Mouse (Mus musculus): ENCODE results near the gene Meis2. TPM values are rescaled to one million over a fixed set of nuclear protein-coding genes. Genes with fewer than 3 reads are reported as not detected.

The Meis2 gene
- polyA plus RNA-seq, 1 experiment from 2014 or later = 142 TPM

DNA sequence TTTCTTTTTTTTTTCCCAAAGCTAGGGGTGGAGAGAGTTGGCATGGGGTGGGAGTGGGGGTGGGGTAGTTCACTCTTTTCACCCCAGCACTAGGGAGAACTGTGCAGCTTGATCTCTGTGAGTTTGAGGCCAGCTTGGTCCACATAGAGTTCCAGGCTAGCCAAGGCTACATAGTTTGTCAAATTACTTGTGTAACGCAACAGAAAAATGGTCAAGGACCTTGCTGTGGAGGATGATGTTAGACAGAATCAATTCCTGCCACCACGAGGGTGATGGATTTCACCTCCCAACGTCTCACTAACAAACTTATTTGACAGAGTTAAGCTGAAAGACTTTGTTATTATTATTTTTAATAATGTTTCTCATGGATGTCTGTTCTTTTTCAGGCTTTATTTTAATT is 139.9 kb downstream of the Meis2 start:
- no peak for DNase-seq (ENCODE audit: low spot score)
- H3K27ac ChIP-seq (ENCODE audit: low read depth, low read length) = no peak overlapping the region
- no peaks in the 10 kb centered on the region for H3K36me3 ChIP-seq (ENCODE audit: control insufficient read depth, insufficient read depth, low read length)
- no peaks in the 10 kb centered on the region for H3K4me1 ChIP-seq (replicated peaks; ENCODE audit: control insufficient read depth, insufficient read depth, low read length)
- H3K9me3 ChIP-seq (ENCODE audit: control insufficient read depth, low read length) = no peaks in the 10 kb centered on the region
- no peak overlapping the region for H3K4me3 ChIP-seq (ENCODE audit: low read depth, low read length)
- no peak overlapping the region for H3K9ac ChIP-seq (ENCODE audit: low read depth, low read length)
- H3K27me3 ChIP-seq (ENCODE audit: control insufficient read depth, insufficient read depth, low read length) = no peaks in the 10 kb centered on the region
- no peak overlapping the region for H3K4me2 ChIP-seq (replicated peaks; ENCODE audit: low read depth, low read length)
- whole genome bisulfite sequencing = 78% methylated on average over 3 of the region's 3 CpGs
- ATAC-seq (ENCODE audit: low FRiP score) = no peak

DNA sequence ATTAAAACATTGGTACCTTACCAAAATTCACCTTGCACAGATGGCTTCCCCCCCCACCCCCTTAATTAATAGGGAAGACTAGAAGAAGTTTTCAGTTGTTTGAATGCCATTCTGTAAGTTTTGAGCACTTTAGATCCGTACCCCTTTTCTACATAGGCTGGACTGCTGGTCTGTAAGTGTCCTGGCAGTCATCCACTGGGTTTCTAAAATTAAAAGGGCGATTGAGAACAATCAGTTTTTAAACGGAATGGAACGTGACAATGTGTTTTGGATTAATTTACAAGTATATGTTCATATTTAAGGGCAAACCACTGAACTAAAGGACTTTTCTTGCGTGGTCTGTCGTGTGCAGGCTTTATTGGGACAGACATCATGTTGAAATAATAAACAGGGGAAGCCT is 141.2 kb downstream of the Meis2 start:
- no peak overlapping the region for H3K4me3 ChIP-seq (ENCODE audit: low read depth, low read length)
- 79% methylated on average over 6 of the region's 6 CpGs for WGBS
- H3K27ac ChIP-seq (ENCODE audit: low read depth, low read length) = no peak overlapping the region
- H3K36me3 ChIP-seq (ENCODE audit: control insufficient read depth, insufficient read depth, low read length) = no peaks in the 10 kb centered on the region
- H3K4me1 ChIP-seq (replicated peaks; ENCODE audit: control insufficient read depth, insufficient read depth, low read length) = no peaks in the 10 kb centered on the region
- no peaks in the 10 kb centered on the region for H3K27me3 ChIP-seq (ENCODE audit: control insufficient read depth, insufficient read depth, low read length)
- no peak overlapping the region for H3K4me2 ChIP-seq (replicated peaks; ENCODE audit: low read depth, low read length)
- DNase-seq (ENCODE audit: low spot score) (no peak), ATAC-seq (ENCODE audit: low FRiP score) (no peak)
- H3K9me3 ChIP-seq (ENCODE audit: control insufficient read depth, low read length) = no peaks in the 10 kb centered on the region
- H3K9ac ChIP-seq (ENCODE audit: low read depth, low read length) = no peak overlapping the region

DNA sequence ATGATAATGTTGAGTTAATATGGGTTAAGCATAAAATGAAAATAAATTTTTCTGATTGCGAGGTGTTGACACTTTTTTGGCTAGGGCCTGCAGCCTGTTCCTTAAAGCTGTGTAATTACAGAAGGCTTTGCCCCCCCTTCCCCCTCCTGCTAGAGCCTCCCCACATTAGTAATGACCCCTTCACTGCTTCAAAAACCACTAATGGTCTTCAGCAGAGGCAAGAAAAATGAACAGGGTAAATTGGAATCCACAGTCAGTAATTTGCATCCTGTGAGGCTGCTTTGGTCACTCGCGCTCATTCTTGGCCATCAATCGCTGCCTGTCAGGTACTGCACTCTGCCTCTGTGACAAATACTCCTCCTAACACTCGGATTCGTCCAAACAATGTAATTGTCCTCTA is 142.4 kb downstream of the Meis2 start:
- no peak overlapping the region for H3K9ac ChIP-seq (ENCODE audit: low read depth, low read length)
- H3K9me3 ChIP-seq (ENCODE audit: control insufficient read depth, low read length) = no peaks in the 10 kb centered on the region
- H3K36me3 ChIP-seq (ENCODE audit: control insufficient read depth, insufficient read depth, low read length) = no peaks in the 10 kb centered on the region
- H3K4me3 ChIP-seq (ENCODE audit: low read depth, low read length) = no peak overlapping the region
- DNase-seq (ENCODE audit: low spot score) (peak; percentile 36), ATAC-seq (ENCODE audit: low FRiP score) (peak; percentile 83)
- H3K4me1 ChIP-seq (replicated peaks; ENCODE audit: control insufficient read depth, insufficient read depth, low read length) = no peaks in the 10 kb centered on the region
- H3K27me3 ChIP-seq (ENCODE audit: control insufficient read depth, insufficient read depth, low read length) = no peaks in the 10 kb centered on the region
- WGBS = 32% methylated on average over 6 of the region's 6 CpGs
- no peak overlapping the region for H3K4me2 ChIP-seq (replicated peaks; ENCODE audit: low read depth, low read length)
- H3K27ac ChIP-seq (ENCODE audit: low read depth, low read length) = peak overlapping the region; percentile 65

DNA sequence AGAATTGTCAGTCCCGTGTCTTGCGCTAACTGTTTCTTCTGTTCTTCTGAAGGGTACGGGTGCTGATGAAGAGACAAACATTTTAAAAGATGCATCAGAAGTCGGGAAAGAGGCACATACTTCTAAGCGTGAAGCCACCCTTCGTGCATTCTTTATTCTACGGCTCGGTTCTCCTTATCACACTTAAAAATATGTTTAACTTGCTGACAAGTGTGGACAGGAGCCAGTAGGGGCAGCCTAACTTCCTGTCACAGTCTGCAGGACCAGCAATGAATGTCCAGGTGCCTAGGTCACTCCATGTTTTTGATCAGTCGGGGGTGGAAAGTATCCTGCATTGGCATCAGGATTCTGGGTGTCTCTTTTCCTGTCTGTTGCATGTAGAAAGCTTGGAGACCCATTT is 144.0 kb downstream of the Meis2 start:
- H3K27ac ChIP-seq (ENCODE audit: low read depth, low read length) = peak overlapping the region; percentile 19; the same call in 1 of the 2 replicates
- WGBS = 86% methylated on average over 9 of the region's 9 CpGs

DNA sequence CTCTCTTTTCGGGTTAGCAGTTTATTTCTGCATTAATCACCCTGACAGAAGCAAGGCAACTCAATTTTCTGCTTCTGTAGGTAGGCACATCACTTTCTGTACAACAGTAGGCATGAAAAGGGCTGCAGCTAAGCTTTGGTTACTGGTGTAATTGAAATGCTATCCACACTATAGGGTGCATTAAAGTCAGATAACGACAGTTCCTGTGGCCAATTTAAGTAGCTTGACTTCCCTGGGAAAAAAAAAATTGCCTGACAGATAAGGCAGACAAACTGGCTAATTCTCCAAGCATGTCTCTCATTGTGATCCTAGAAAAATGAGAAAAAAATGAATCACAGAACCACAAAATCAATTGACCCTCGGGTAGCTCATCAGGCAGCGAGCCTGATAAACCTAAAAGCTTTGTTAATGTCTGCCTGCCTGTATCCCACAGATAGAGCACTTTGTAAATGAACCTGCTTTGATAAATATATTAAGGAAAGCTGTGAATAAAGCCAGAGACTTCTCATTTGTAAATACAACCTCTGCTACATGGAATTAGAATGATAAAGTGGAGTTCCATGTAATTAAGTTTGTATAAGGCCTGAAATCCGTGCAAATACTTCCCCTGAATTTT is 145.2 kb downstream of the Meis2 start:
- H3K27ac ChIP-seq (ENCODE audit: low read depth, low read length) = peak overlapping the region; percentile 19; the same call in 1 of the 2 replicates
- WGBS = 46% methylated on average over 5 of the region's 5 CpGs

More for the DNA sequence above, 144.0 kb downstream of the Meis2 start:
- H3K4me2 ChIP-seq (replicated peaks; ENCODE audit: low read depth, low read length) = no peak overlapping the region
- ATAC-seq (ENCODE audit: low FRiP score) (no peak), DNase-seq (ENCODE audit: low spot score) (no peak)
- H3K36me3 ChIP-seq (ENCODE audit: control insufficient read depth, insufficient read depth, low read length) = no peaks in the 10 kb centered on the region
- no peaks in the 10 kb centered on the region for H3K9me3 ChIP-seq (ENCODE audit: control insufficient read depth, low read length)
- H3K4me3 ChIP-seq (ENCODE audit: low read depth, low read length) = no peak overlapping the region
- H3K9ac ChIP-seq (ENCODE audit: low read depth, low read length) = no peak overlapping the region
- no peaks in the 10 kb centered on the region for H3K4me1 ChIP-seq (replicated peaks; ENCODE audit: control insufficient read depth, insufficient read depth, low read length)
- H3K27me3 ChIP-seq (ENCODE audit: control insufficient read depth, insufficient read depth, low read length) = no peaks in the 10 kb centered on the region

DNA sequence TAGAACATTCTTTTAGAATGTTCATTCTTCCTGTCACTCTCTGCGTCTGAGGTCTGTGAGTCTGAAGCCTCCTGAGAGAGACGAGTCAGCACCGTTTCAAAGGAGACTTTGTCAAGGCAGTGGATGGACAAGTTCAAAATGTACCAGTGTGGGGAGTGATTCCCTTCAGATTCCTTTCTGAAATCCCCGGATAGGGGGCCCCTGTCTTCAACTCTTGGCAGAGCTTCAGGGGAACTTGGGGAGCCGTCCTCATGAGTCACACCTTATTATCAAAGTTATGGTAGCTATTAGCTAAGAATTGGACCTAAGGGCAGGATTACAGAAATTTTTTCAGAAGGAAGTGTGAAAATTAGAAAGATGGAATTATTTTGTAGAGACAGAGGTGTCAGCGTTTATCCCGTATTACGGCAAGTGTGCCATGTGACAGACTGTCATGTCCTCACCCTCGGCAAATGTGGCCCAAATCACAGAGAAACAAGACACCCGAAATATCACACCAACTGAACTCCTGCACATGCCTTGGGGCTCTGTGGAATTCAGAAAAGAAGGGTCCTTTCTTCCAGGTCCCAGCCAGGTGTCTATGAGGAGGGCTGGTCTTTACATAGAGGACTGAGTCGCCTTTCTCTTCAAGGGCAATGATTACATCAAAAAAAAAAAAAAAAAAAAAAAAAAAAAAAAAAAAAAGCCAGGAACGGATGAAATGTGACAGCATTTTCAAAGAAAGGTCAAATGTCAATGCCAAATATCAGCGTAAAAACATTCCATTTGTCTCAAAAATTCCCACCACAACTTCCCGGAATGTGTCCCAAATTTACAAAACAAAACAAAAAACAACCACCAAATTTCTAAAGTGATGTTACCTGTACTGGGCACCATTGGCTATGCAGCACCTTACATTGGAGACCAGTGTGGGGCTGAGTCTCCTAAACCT is 146.2 kb downstream of the Meis2 start:
- Histone ChIP-seq H3K4me3 (ENCODE audit: low read depth, low read length) (no peak overlapping the region), H3K27me3 (ENCODE audit: control insufficient read depth, insufficient read depth, low read length) (no peaks in the 10 kb centered on the region), H3K9me3 (ENCODE audit: control insufficient read depth, low read length) (no peaks in the 10 kb centered on the region), H3K4me1 (replicated peaks; ENCODE audit: control insufficient read depth, insufficient read depth, low read length) (peaks cover 4% of the 10 kb centered on the region; the same call in 1 of the 2 replicates), H3K4me2 (replicated peaks; ENCODE audit: low read depth, low read length) (no peak overlapping the region), H3K27ac (ENCODE audit: low read depth, low read length) (0 out of 2 replicates have a peak overlapping the region, but pooled peaks have one; percentile 19), H3K36me3 (ENCODE audit: control insufficient read depth, insufficient read depth, low read length) (no peaks in the 10 kb centered on the region), H3K9ac (ENCODE audit: low read depth, low read length) (no peak overlapping the region)
- DNase-seq (ENCODE audit: low spot score) (no peak), ATAC-seq (ENCODE audit: low FRiP score) (no peak)
- WGBS = 79% methylated on average over 14 of the region's 14 CpGs

More for the DNA sequence above, 145.2 kb downstream of the Meis2 start:
- ATAC-seq (ENCODE audit: low FRiP score) = no peak
- Histone ChIP-seq H3K4me1 (replicated peaks; ENCODE audit: control insufficient read depth, insufficient read depth, low read length) (0 out of 2 replicates have a peak, but pooled peaks cover 4% of the 10 kb centered on the region), H3K4me2 (replicated peaks; ENCODE audit: low read depth, low read length) (no peak overlapping the region), H3K9ac (ENCODE audit: low read depth, low read length) (no peak overlapping the region), H3K4me3 (ENCODE audit: low read depth, low read length) (no peak overlapping the region), H3K27me3 (ENCODE audit: control insufficient read depth, insufficient read depth, low read length) (no peaks in the 10 kb centered on the region), H3K9me3 (ENCODE audit: control insufficient read depth, low read length) (no peaks in the 10 kb centered on the region), H3K36me3 (ENCODE audit: control insufficient read depth, insufficient read depth, low read length) (no peaks in the 10 kb centered on the region)
- DNase-seq (ENCODE audit: low spot score) = no peak

DNA sequence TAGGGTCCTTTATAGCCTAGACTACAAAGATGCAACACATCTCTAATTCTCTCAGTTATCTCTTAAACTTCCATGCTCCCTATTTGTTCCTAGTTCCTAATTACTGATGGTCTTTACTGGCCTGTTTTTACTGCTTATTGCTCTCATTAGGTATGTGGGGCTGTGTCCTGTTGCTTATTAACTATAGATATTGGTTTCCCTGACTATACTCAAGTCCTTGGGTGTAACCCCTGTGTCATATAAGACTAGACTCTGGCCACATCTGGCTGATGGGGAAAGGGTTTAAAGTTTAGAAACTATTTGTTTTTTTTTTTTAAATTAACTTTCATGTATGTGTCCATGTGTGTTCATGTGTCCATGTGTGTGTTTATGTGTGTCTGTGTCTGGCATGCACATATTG is 147.1 kb downstream of the Meis2 start:
- H3K4me3 ChIP-seq (ENCODE audit: low read depth, low read length) = no peak overlapping the region
- no peak overlapping the region for H3K9ac ChIP-seq (ENCODE audit: low read depth, low read length)
- peaks cover 4% of the 10 kb centered on the region; the same call in 1 of the 2 replicates for H3K4me1 ChIP-seq (replicated peaks; ENCODE audit: control insufficient read depth, insufficient read depth, low read length)
- H3K36me3 ChIP-seq (ENCODE audit: control insufficient read depth, insufficient read depth, low read length) = no peaks in the 10 kb centered on the region
- no peak overlapping the region for H3K4me2 ChIP-seq (replicated peaks; ENCODE audit: low read depth, low read length)
- H3K27ac ChIP-seq (ENCODE audit: low read depth, low read length) = no peak overlapping the region
- no peaks in the 10 kb centered on the region for H3K9me3 ChIP-seq (ENCODE audit: control insufficient read depth, low read length)
- H3K27me3 ChIP-seq (ENCODE audit: control insufficient read depth, insufficient read depth, low read length) = no peaks in the 10 kb centered on the region
- DNase-seq (ENCODE audit: low spot score) (no peak), ATAC-seq (ENCODE audit: low FRiP score) (no peak)

DNA sequence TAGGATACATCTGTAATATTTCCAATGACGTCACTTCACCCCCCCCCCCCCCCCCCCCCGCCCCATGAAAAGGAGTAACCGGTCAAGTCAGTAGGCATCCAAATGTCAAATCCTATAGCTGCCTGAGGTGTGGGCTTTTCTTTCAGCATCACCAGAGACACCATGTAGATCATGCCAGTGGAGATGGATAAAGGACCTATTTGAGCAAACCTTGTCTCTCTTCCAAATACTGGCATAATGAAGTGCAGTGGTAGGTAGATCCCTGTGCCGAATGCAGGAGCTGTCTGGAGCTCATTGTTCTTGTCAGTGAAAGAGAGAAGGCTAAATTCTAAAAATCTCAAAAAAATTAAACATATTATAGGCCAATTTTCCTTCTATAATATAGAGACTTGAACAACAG is 151.1 kb downstream of the Meis2 start:
- Histone ChIP-seq H3K4me3 (ENCODE audit: low read depth, low read length) (no peak overlapping the region), H3K27me3 (ENCODE audit: control insufficient read depth, insufficient read depth, low read length) (no peaks in the 10 kb centered on the region), H3K36me3 (ENCODE audit: control insufficient read depth, insufficient read depth, low read length) (no peaks in the 10 kb centered on the region), H3K27ac (ENCODE audit: low read depth, low read length) (no peak overlapping the region), H3K4me2 (replicated peaks; ENCODE audit: low read depth, low read length) (no peak overlapping the region), H3K4me1 (replicated peaks; ENCODE audit: control insufficient read depth, insufficient read depth, low read length) (peaks cover 4% of the 10 kb centered on the region; the same call in 1 of the 2 replicates), H3K9me3 (ENCODE audit: control insufficient read depth, low read length) (no peaks in the 10 kb centered on the region), H3K9ac (ENCODE audit: low read depth, low read length) (no peak overlapping the region)
- DNase-seq (ENCODE audit: low spot score) = no peak
- ATAC-seq (ENCODE audit: low FRiP score) = no peak
- 56% methylated on average over 4 of the region's 4 CpGs for WGBS

Measured in hindbrain, embryonic 11.5 days (tissue).